Mouse (Mus musculus): ENCODE measurements around the gene Polr2i.

Gene Polr2i

GRCm38 (mm10) chr7:30265935-30266334, 34.2 kb downstream of the Polr2i start:
- in situ Hi-C loops (cut with MboI, MseI): no loop called here

GRCm38 (mm10) chr7:30266780-30267179, 35.0 kb downstream of the Polr2i start:
- in situ Hi-C loops (cut with MboI, MseI): no loop called here

- in situ Hi-C loops (cut with MboI, MseI): no loop called here
These were observed 37.9 kb downstream of the Polr2i start for GRCm38 (mm10) chr7:30269641-30270040.

GRCm38 (mm10) chr7:30274383-30274782, 42.6 kb downstream of the Polr2i start:
- in situ Hi-C loops (cut with MboI, MseI): no loop called here

- in situ Hi-C loops (cut with MboI, MseI): no loop called here
These were observed 47.2 kb downstream of the Polr2i start for GRCm38 (mm10) chr7:30278911-30279310.

GRCm38 (mm10) chr7:30279536-30279935, 47.8 kb downstream of the Polr2i start:
- in situ Hi-C loops (cut with MboI, MseI): no loop called here

- in situ Hi-C loops (cut with MboI, MseI): no loop called here
These were observed 48.4 kb downstream of the Polr2i start, which contains the start of the genes Thap8 and Wdr62 for GRCm38 (mm10) chr7:30279951-30280669. Gene Thap8, plus strand, starts transcription at chr7:30280094. Gene Wdr62, minus strand, starts transcription at chr7:30280419.

GRCm38 (mm10) chr7:30280670-30281138, 49.0 kb downstream of the Polr2i start:
- in situ Hi-C loops (cut with MboI, MseI): no loop called here

- in situ Hi-C loops (cut with MboI, MseI): no loop called here
These were observed 49.8 kb downstream of the Polr2i start for GRCm38 (mm10) chr7:30281522-30281921.

GRCm38 (mm10) chr7:30282740-30283139, 51.0 kb downstream of the Polr2i start:
- in situ Hi-C loops (cut with MboI, MseI): no loop called here
